Mouse (Mus musculus): ENCODE results near the gene Nfat5. TPM values are rescaled to one million over a fixed set of nuclear protein-coding genes. Genes with fewer than 3 reads are reported as not detected.

The Nfat5 gene
- polyA plus RNA-seq, 2 experiments: 17.6 to 70.1 TPM

- Histone ChIP-seq H3K9me3 (ENCODE audit: control insufficient read depth, low read length) (no peaks in the 10 kb centered on the region), H3K27ac (replicated peaks; ENCODE audit: low read depth, low read length) (no peak overlapping the region), H3K4me2 (replicated peaks; ENCODE audit: low read depth, low read length, severe bottlenecking) (no peak overlapping the region), H3K36me3 (ENCODE audit: control insufficient read depth, insufficient read depth, low read length) (peaks cover 9% of the 10 kb centered on the region; the same call in 1 of the 2 replicates), H3K4me3 (replicated peaks; ENCODE audit: low read length) (no peak overlapping the region), H3K9ac (ENCODE audit: low read depth, low read length, severe bottlenecking) (no peak overlapping the region), H3K27me3 (ENCODE audit: control insufficient read depth, insufficient read depth, low read length) (no peaks in the 10 kb centered on the region), H3K4me1 (ENCODE audit: control insufficient read depth, insufficient read depth, low read length) (peaks cover 7% of the 10 kb centered on the region)
- TF ChIP-seq POLR2A (IDR thresholded peaks at IDR 0.05; ENCODE audit: borderline replicate concordance, extremely low read depth, insufficient read depth, insufficient read length): no peak
- DNase-seq (ENCODE audit: low spot score) (no peak), ATAC-seq (ENCODE audit: low FRiP score, low read depth) (no peak)
- 78% methylated on average over 4 of the region's 4 CpGs for WGBS
These were observed 110.8 kb downstream of the Nfat5 start for GRCm38 (mm10) chr8:107404057-107404456.

- ATAC-seq (ENCODE audit: low FRiP score, low read depth) (no peak), DNase-seq (ENCODE audit: low spot score) (no peak)
- H3K4me2 ChIP-seq (replicated peaks; ENCODE audit: low read depth, low read length, severe bottlenecking): no peak overlapping the region
- peaks cover 7% of the 10 kb centered on the region for H3K4me1 ChIP-seq (ENCODE audit: control insufficient read depth, insufficient read depth, low read length)
- H3K9ac ChIP-seq (ENCODE audit: low read depth, low read length, severe bottlenecking): no peak overlapping the region
- no peak overlapping the region for H3K4me3 ChIP-seq (replicated peaks; ENCODE audit: low read length)
- no peak for TF ChIP-seq POLR2A (IDR thresholded peaks at IDR 0.05; ENCODE audit: borderline replicate concordance, extremely low read depth, insufficient read depth, insufficient read length)
- no peaks in the 10 kb centered on the region for H3K27me3 ChIP-seq (ENCODE audit: control insufficient read depth, insufficient read depth, low read length)
- H3K9me3 ChIP-seq (ENCODE audit: control insufficient read depth, low read length): no peaks in the 10 kb centered on the region
- 58% methylated on average over 3 of the region's 3 CpGs for WGBS
- H3K27ac ChIP-seq (replicated peaks; ENCODE audit: low read depth, low read length): no peak overlapping the region
- peaks cover 26% of the 10 kb centered on the region for H3K36me3 ChIP-seq (ENCODE audit: control insufficient read depth, insufficient read depth, low read length)
These were observed 112.7 kb downstream of the Nfat5 start for GRCm38 (mm10) chr8:107405935-107406334.

GRCm38 (mm10) chr8:107411391-107411790 lies 118.1 kb downstream of the Nfat5 start:
- peak; percentile 49 for DNase-seq (ENCODE audit: low spot score)
- Histone ChIP-seq H3K27me3 (ENCODE audit: control insufficient read depth, insufficient read depth, low read length) (no peaks in the 10 kb centered on the region), H3K27ac (replicated peaks; ENCODE audit: low read depth, low read length) (no peak overlapping the region), H3K4me2 (replicated peaks; ENCODE audit: low read depth, low read length, severe bottlenecking) (no peak overlapping the region), H3K9ac (ENCODE audit: low read depth, low read length, severe bottlenecking) (no peak overlapping the region), H3K9me3 (ENCODE audit: control insufficient read depth, low read length) (no peaks in the 10 kb centered on the region), H3K36me3 (ENCODE audit: control insufficient read depth, insufficient read depth, low read length) (peaks cover 78% of the 10 kb centered on the region), H3K4me1 (ENCODE audit: control insufficient read depth, insufficient read depth, low read length) (no peaks in the 10 kb centered on the region), H3K4me3 (replicated peaks; ENCODE audit: low read length) (no peak overlapping the region)
- no peak for ATAC-seq (ENCODE audit: low FRiP score, low read depth)
- WGBS: 70% methylated on average over 4 of the region's 4 CpGs
- TF ChIP-seq POLR2A (IDR thresholded peaks at IDR 0.05; ENCODE audit: borderline replicate concordance, extremely low read depth, insufficient read depth, insufficient read length): no peak

GRCm38 (mm10) chr8:107412552-107412951 lies 119.3 kb downstream of the Nfat5 start:
- Histone ChIP-seq H3K4me3 (replicated peaks; ENCODE audit: low read length) (no peak overlapping the region), H3K36me3 (ENCODE audit: control insufficient read depth, insufficient read depth, low read length) (peaks cover 87% of the 10 kb centered on the region), H3K9ac (ENCODE audit: low read depth, low read length, severe bottlenecking) (no peak overlapping the region), H3K4me2 (replicated peaks; ENCODE audit: low read depth, low read length, severe bottlenecking) (no peak overlapping the region), H3K27ac (replicated peaks; ENCODE audit: low read depth, low read length) (no peak overlapping the region), H3K27me3 (ENCODE audit: control insufficient read depth, insufficient read depth, low read length) (no peaks in the 10 kb centered on the region), H3K9me3 (ENCODE audit: control insufficient read depth, low read length) (no peaks in the 10 kb centered on the region), H3K4me1 (ENCODE audit: control insufficient read depth, insufficient read depth, low read length) (no peaks in the 10 kb centered on the region)
- 90% methylated on average over 8 of the region's 8 CpGs for WGBS
- no peak for DNase-seq (ENCODE audit: low spot score)
- no peak for ATAC-seq (ENCODE audit: low FRiP score, low read depth)
- TF ChIP-seq POLR2A (IDR thresholded peaks at IDR 0.05; ENCODE audit: borderline replicate concordance, extremely low read depth, insufficient read depth, insufficient read length): no peak

- TF ChIP-seq POLR2A (IDR thresholded peaks at IDR 0.05; ENCODE audit: borderline replicate concordance, extremely low read depth, insufficient read depth, insufficient read length): no peak
- peaks cover 95% of the 10 kb centered on the region for H3K36me3 ChIP-seq (ENCODE audit: control insufficient read depth, insufficient read depth, low read length)
- H3K4me3 ChIP-seq (replicated peaks; ENCODE audit: low read length): no peak overlapping the region
- ATAC-seq (ENCODE audit: low FRiP score, low read depth): no peak
- DNase-seq (ENCODE audit: low spot score): no peak
- WGBS: 93% methylated on average over 10 of the region's 10 CpGs
- no peaks in the 10 kb centered on the region for H3K27me3 ChIP-seq (ENCODE audit: control insufficient read depth, insufficient read depth, low read length)
- H3K4me2 ChIP-seq (replicated peaks; ENCODE audit: low read depth, low read length, severe bottlenecking): no peak overlapping the region
- no peak overlapping the region for H3K9ac ChIP-seq (ENCODE audit: low read depth, low read length, severe bottlenecking)
- H3K4me1 ChIP-seq (ENCODE audit: control insufficient read depth, insufficient read depth, low read length): no peaks in the 10 kb centered on the region
- no peaks in the 10 kb centered on the region for H3K9me3 ChIP-seq (ENCODE audit: control insufficient read depth, low read length)
- H3K27ac ChIP-seq (replicated peaks; ENCODE audit: low read depth, low read length): no peak overlapping the region
These were observed 120.6 kb downstream of the Nfat5 start for GRCm38 (mm10) chr8:107413881-107414280.

- no peak overlapping the region for H3K9ac ChIP-seq (ENCODE audit: low read depth, low read length, severe bottlenecking)
- no peak for DNase-seq (ENCODE audit: low spot score)
- no peak overlapping the region for H3K4me2 ChIP-seq (replicated peaks; ENCODE audit: low read depth, low read length, severe bottlenecking)
- H3K4me1 ChIP-seq (ENCODE audit: control insufficient read depth, insufficient read depth, low read length): no peaks in the 10 kb centered on the region
- H3K36me3 ChIP-seq (ENCODE audit: control insufficient read depth, insufficient read depth, low read length): peaks cover 97% of the 10 kb centered on the region
- 92% methylated on average over 12 of the region's 12 CpGs for WGBS
- H3K9me3 ChIP-seq (ENCODE audit: control insufficient read depth, low read length): no peaks in the 10 kb centered on the region
- TF ChIP-seq POLR2A (IDR thresholded peaks at IDR 0.05; ENCODE audit: borderline replicate concordance, extremely low read depth, insufficient read depth, insufficient read length): no peak
- no peaks in the 10 kb centered on the region for H3K27me3 ChIP-seq (ENCODE audit: control insufficient read depth, insufficient read depth, low read length)
- no peak overlapping the region for H3K27ac ChIP-seq (replicated peaks; ENCODE audit: low read depth, low read length)
- no peak overlapping the region for H3K4me3 ChIP-seq (replicated peaks; ENCODE audit: low read length)
- no peak for ATAC-seq (ENCODE audit: low FRiP score, low read depth)
These were observed 123.7 kb downstream of the Nfat5 start for GRCm38 (mm10) chr8:107417001-107417400.

All from limb, embryonic 14.5 days (tissue).